In genomic region chr2:25469969-25470368, GRCm38 (mm10) we compare ENCODE assay signal across 13 mouse cellular contexts. TPM values are rescaled to one million over a fixed set of nuclear protein-coding genes. Genes with fewer than 3 reads are reported as not detected.
DNase-seq lines count a peak whose midpoint lies in the region; ATAC-seq and TF ChIP-seq lines count a peak whose summit lies in the region.
"Had no signal": no experiment of that assay in that cellular context is flagged by ENCODE, and none has a peak within 500 bp of the region (broad histone marks: within the 10 kb centered on the region; RNA-seq: fewer than 3 reads in every experiment).

Gene Ptgds (minus strand): TSS chr2:25470046.

- no peak within 1 kb of the TSS for H3K4me2 ChIP-seq in kidney, postnatal 0 days (ENCODE audit: low read length)
- no peak within 1 kb of the TSS for H3K4me2 ChIP-seq in kidney, embryonic 16.5 days (replicated peaks; ENCODE audit: low read depth, low read length)
- H3K4me2 ChIP-seq in embryonic facial prominence, embryonic 14.5 days (ENCODE audit: low read depth, low read length), result no peak within 1 kb of the TSS
- H3K4me2 ChIP-seq in heart, embryonic 15.5 days, result peak within 1 kb of the TSS; percentile 40
- no peak within 1 kb of the TSS for H3K4me2 ChIP-seq in intestine, embryonic 15.5 days (replicated peaks)
- H3K4me2 ChIP-seq: limb, embryonic 12.5 days had no signal

- DNase-seq in kidney, postnatal 0 days (ENCODE audit: low spot score), result no peak
- no peak for DNase-seq in embryonic facial prominence, embryonic 14.5 days (ENCODE audit: low spot score)
- DNase-seq in left cerebral cortex, postnatal 14 days (ENCODE audit: low spot score in 2 of 2), result no peak
- DNase-seq in adrenal gland, adult 8-10 months, result no peak
- DNase-seq in kidney, postnatal 10 days, result no peak
- DNase-seq: adrenal gland, adult 2 months; gastrocnemius, postnatal 36 days had no signal

- H3K9me3 ChIP-seq in kidney, postnatal 0 days (replicated peaks; ENCODE audit: low read length), result no peaks in the 10 kb centered on the region
- H3K9me3 ChIP-seq in kidney, embryonic 16.5 days (ENCODE audit: low read length), result no peaks in the 10 kb centered on the region
- H3K9me3 ChIP-seq in embryonic facial prominence, embryonic 14.5 days (ENCODE audit: control insufficient read depth, low read length), result no peaks in the 10 kb centered on the region
- H3K9me3 ChIP-seq in heart, embryonic 15.5 days (replicated peaks), result no peaks in the 10 kb centered on the region
- no peaks in the 10 kb centered on the region for H3K9me3 ChIP-seq in intestine, embryonic 15.5 days
- H3K9me3 ChIP-seq: limb, embryonic 12.5 days had no signal

- no peaks in the 10 kb centered on the region for H3K36me3 ChIP-seq in kidney, postnatal 0 days (ENCODE audit: insufficient read depth, low read length)
- H3K36me3 ChIP-seq in kidney, embryonic 16.5 days (ENCODE audit: insufficient read depth, low read length), result no peaks in the 10 kb centered on the region
- H3K36me3 ChIP-seq in embryonic facial prominence, embryonic 14.5 days (ENCODE audit: control insufficient read depth, insufficient read depth, low read length), result no peaks in the 10 kb centered on the region
- H3K36me3 ChIP-seq in heart, embryonic 15.5 days, result no peaks in the 10 kb centered on the region
- H3K36me3 ChIP-seq in intestine, embryonic 15.5 days, result no peaks in the 10 kb centered on the region
- H3K36me3 ChIP-seq: limb, embryonic 12.5 days had no signal

- no peaks in the 10 kb centered on the region for H3K27me3 ChIP-seq in kidney, postnatal 0 days (ENCODE audit: insufficient read depth, low read length)
- no peaks in the 10 kb centered on the region for H3K27me3 ChIP-seq in kidney, embryonic 16.5 days (ENCODE audit: insufficient read depth, low read length)
- H3K27me3 ChIP-seq in embryonic facial prominence, embryonic 14.5 days (replicated peaks; ENCODE audit: control insufficient read depth, insufficient read depth, low read length), result no peaks in the 10 kb centered on the region
- no peaks in the 10 kb centered on the region for H3K27me3 ChIP-seq in heart, embryonic 15.5 days
- no peaks in the 10 kb centered on the region for H3K27me3 ChIP-seq in intestine, embryonic 15.5 days (replicated peaks)
- H3K27me3 ChIP-seq: limb, embryonic 12.5 days had no signal

- WGBS in kidney, postnatal 0 days, result 53% methylated on average over 6 of the region's 6 CpGs
- 49% methylated on average over 6 of the region's 6 CpGs for WGBS in kidney, embryonic 16.5 days
- 51% methylated on average over 6 of the region's 6 CpGs for WGBS in embryonic facial prominence, embryonic 14.5 days
- 24% methylated on average over 6 of the region's 6 CpGs for WGBS in heart, embryonic 15.5 days
- 52% methylated on average over 6 of the region's 6 CpGs for WGBS in intestine, embryonic 15.5 days

- H3K9ac ChIP-seq in kidney, postnatal 0 days (ENCODE audit: low read depth, low read length), result no peak within 1 kb of the TSS
- no peak within 1 kb of the TSS for H3K9ac ChIP-seq in kidney, embryonic 16.5 days (replicated peaks; ENCODE audit: low read length)
- H3K9ac ChIP-seq in embryonic facial prominence, embryonic 14.5 days (ENCODE audit: low read depth, low read length), result no peak within 1 kb of the TSS
- H3K9ac ChIP-seq in heart, embryonic 15.5 days, result 0 out of 2 replicates have a peak within 1 kb of the TSS, but pooled peaks have one; percentile 18
- no peak within 1 kb of the TSS for H3K9ac ChIP-seq in intestine, embryonic 15.5 days
- H3K9ac ChIP-seq: limb, embryonic 12.5 days had no signal

- ATAC-seq in kidney, postnatal 0 days (replicated peaks; ENCODE audit: low FRiP score, low read depth), result no peak
- no peak for ATAC-seq in kidney, embryonic 16.5 days (ENCODE audit: low FRiP score, low TSS enrichment)
- ATAC-seq in embryonic facial prominence, embryonic 14.5 days (ENCODE audit: low read depth), result no peak
- ATAC-seq in heart, embryonic 15.5 days (replicated peaks; ENCODE audit: insufficient number of reproducible peaks, insufficient read depth, low FRiP score, low read depth), result no peak
- ATAC-seq in intestine, embryonic 15.5 days, result no peak

- H3K27ac ChIP-seq in kidney, postnatal 0 days, result no peak within 1 kb of the TSS
- no peak within 1 kb of the TSS for H3K27ac ChIP-seq in kidney, embryonic 16.5 days (ENCODE audit: low read length)
- no peak within 1 kb of the TSS for H3K27ac ChIP-seq in embryonic facial prominence, embryonic 14.5 days (replicated peaks; ENCODE audit: low read depth, low read length)
- H3K27ac ChIP-seq in heart, embryonic 15.5 days, result peak within 1 kb of the TSS; percentile 96
- no peak within 1 kb of the TSS for H3K27ac ChIP-seq in intestine, embryonic 15.5 days
- H3K27ac ChIP-seq: limb, embryonic 12.5 days; macrophage had no signal

- intact Hi-C loops in left cerebral cortex, postnatal 14 days (cut with DNase I), result no loop called here

- no peak for TF ChIP-seq CTCF in kidney, postnatal 0 days (IDR thresholded peaks at IDR 0.05; ENCODE audit: low read depth)

- H3K4me1 ChIP-seq in kidney, postnatal 0 days (replicated peaks; ENCODE audit: insufficient read depth, low read length), result no peaks in the 10 kb centered on the region
- peaks cover 10% of the 10 kb centered on the region; the same call in 1 of the 2 replicates for H3K4me1 ChIP-seq in kidney, embryonic 16.5 days (ENCODE audit: insufficient read depth, low read length)
- peaks cover 9% of the 10 kb centered on the region; the same call in 1 of the 2 replicates for H3K4me1 ChIP-seq in embryonic facial prominence, embryonic 14.5 days (ENCODE audit: control insufficient read depth, insufficient read depth, low read length)
- peaks cover 38% of the 10 kb centered on the region for H3K4me1 ChIP-seq in heart, embryonic 15.5 days (replicated peaks)
- H3K4me1 ChIP-seq in intestine, embryonic 15.5 days (replicated peaks), result peaks cover 16% of the 10 kb centered on the region

- no peak within 1 kb of the TSS for H3K4me3 ChIP-seq in kidney, postnatal 0 days (replicated peaks; ENCODE audit: low read depth, low read length)
- H3K4me3 ChIP-seq in kidney, embryonic 16.5 days (ENCODE audit: low read length), result no peak within 1 kb of the TSS
- H3K4me3 ChIP-seq in embryonic facial prominence, embryonic 14.5 days (ENCODE audit: low read depth, low read length), result no peak within 1 kb of the TSS
- peak within 1 kb of the TSS; percentile 3 for H3K4me3 ChIP-seq in heart, embryonic 15.5 days
- H3K4me3 ChIP-seq in intestine, embryonic 15.5 days (replicated peaks), result no peak within 1 kb of the TSS
- H3K4me3 ChIP-seq: limb, embryonic 12.5 days had no signal

RNA-seq across cellular contexts. Expression of gene Ptgds, which starts in this region (rescaled TPM):
- 11.5 and 13.1 TPM in 2 replicates for polyA plus RNA-seq in kidney, postnatal 0 days (2015; fragmentation: Nextera tagmentation; extraction: Ambion mirVana)
- polyA plus RNA-seq in kidney, embryonic 16.5 days (2015; fragmentation: Nextera tagmentation; extraction: Ambion mirVana), result 1.8 and 4.7 TPM in 2 replicates
- 156 and 191 TPM in 2 replicates for polyA plus RNA-seq in embryonic facial prominence, embryonic 14.5 days (2014; fragmentation: Nextera tagmentation; extraction: Ambion mirVana)
- 107 and 134 TPM in 2 replicates for polyA plus RNA-seq in heart, embryonic 15.5 days (2015; fragmentation: Nextera tagmentation; extraction: Ambion mirVana)
- 1,000 to 10,000 TPM; 1,462 to 1,765 TPM for total RNA-seq in left cerebral cortex, postnatal 14 days (2021)
- polyA plus RNA-seq in intestine, embryonic 15.5 days (2015; fragmentation: Nextera tagmentation; extraction: Ambion mirVana), result 4.6 and 5.8 TPM in 2 replicates
- total RNA-seq in adrenal gland, adult 8-10 months (2022), result 10 to 100 TPM in 1 of 4 experiments, 1 to 10 TPM in 3; 3.2 to 10.5 (median 4.4) TPM
- total RNA-seq: common myeloid progenitor, adult 5-6 weeks had no signal
- polyA plus RNA-seq: macrophage had no signal

Comparison
In these comparisons a context has a peak if more than half of its experiments do, and no peak if none do; other contexts are left out.
1. RNA of gene Ptgds (total RNA-seq): 1,462 to 1,765 TPM in left cerebral cortex, postnatal 14 days; 3.2 to 10.5 TPM in adrenal gland, adult 8-10 months; every median in the first group is over 100 times any median in the second.